Mouse (Mus musculus) inflammation-experienced regulatory T-cells, adult 6 months (primary cell): ENCODE results near the gene Mcub. TPM values are rescaled to one million over a fixed set of nuclear protein-coding genes. Genes with fewer than 3 reads are reported as not detected.
A peak's percentile ranks its signal among the peaks of the same experiment; 100 is the strongest.

ENCODE experiments used
- ATAC-seq: one replicate; pipeline ENCODE4 v1.8.0; 2017
- polyA plus RNA-seq, 3 experiments: library from polyadenylated mRNA; unstranded; fragments of 100-300 nt; shearing (Covaris generic); gene quantifications; one replicate each; pipeline ENCODE4 v1.2.1; 2017

Gene Mcub
- polyA plus RNA-seq: 10 to 100 TPM; 19.8 to 26.4 (median 20.9) TPM

DNA sequence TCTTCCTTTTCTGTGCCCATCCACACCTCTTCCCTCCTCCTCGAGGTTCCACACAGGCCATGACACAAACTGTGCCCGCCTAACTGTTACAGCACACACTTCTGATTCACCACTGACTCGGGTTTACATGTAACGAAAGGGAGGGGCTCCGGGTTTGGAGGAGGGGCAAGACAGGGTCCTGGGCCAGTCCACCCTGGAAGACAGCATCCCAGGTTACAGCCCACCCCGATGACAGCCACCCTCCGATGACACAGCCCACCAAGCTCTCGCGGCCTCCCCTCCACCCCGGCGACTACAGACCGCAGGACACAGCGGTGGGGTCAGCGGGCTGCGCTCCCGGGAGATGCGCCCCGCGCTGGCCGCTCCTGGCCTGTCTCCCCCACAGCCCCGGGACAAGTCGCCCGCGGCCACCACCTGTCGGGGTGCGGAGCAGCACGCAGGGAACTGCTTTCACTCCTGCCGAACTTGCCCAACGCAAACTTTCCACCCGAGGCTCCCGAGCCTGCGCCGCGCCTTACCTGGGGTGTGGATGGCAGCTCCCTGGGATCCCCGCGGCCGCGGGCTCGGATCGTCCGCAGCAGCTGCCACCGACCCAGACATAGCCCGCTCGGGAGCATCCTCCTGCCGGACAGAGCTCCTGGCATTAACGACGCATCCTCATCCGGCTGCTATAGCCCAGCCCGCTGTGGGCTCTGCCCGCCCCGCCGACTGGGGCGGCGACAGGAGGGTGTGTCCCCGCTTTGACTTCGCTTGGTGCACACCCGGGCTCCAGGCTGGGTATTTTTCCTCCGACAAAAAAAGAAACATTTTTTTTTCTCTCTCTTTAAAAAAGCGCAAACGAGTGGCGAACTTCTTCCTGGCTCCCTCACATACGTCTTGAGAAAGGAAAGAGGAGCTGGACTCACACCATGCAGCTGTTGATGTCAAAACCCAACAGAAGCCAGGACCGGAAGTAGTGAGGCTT, at the start of gene Mcub:
Gene Mcub, minus strand, starts transcription at position 775 of the 964 bp plus-strand sequence.
- peak; percentile 95 for ATAC-seq

DNA sequence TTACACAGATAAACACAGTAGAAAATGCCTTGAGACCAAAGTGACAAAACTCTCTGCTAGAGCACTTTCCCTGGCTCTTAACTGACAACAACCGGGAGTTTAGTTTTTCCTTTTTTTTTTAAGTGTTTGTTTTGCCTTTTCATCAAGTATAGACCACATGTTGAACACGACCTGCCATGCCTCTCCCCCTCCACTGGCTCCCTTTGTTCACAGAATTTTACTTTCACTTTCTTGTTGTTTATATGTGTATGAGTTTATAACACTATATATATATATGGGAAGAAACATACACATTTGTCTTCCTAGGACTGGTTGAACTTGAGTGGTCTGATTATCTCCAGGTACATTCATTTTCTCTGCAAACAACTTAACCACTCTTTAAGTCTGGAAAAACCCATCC, 42.9 kb upstream of the Mcub start:
- peak; percentile 65 for ATAC-seq

DNA sequence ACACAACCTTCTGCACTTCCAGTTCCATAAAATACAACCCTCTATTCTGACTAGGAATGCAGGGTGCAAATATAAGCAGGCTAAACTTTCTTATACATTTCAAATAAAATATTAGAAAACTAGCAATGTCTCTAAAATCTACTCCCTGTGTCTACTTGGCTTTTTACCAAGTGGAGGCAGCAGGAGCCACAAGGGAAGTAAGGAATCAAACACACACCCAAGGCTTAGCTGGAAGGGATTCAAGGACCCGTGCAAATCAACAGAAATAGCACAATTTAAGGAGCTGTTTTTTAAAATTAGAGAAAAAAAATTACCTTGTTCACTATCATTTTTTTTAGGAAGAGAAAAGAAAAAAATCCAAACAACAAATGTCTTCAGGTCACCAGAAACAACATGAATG, 41.2 kb upstream of the Mcub start:
- no peak for ATAC-seq

DNA sequence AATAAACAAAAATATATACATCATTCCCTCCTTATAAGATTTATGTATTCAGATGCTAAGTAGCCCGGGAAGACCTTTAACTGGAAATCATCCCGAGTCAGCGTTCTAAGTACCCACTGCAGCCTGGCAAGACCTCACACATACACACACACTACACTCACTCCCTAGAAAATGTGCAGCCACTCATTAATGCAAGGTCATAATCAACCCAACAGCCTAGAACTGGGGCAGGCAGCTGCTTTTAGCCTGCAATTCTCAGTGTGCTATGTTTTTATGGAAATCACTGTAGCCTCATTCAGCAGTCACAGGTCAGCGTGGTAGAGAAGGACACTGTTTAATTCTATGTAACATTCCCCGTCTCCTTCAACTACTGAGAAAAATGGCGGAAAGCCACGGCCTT, 36.1 kb upstream of the Mcub start:
- ATAC-seq: no peak

DNA sequence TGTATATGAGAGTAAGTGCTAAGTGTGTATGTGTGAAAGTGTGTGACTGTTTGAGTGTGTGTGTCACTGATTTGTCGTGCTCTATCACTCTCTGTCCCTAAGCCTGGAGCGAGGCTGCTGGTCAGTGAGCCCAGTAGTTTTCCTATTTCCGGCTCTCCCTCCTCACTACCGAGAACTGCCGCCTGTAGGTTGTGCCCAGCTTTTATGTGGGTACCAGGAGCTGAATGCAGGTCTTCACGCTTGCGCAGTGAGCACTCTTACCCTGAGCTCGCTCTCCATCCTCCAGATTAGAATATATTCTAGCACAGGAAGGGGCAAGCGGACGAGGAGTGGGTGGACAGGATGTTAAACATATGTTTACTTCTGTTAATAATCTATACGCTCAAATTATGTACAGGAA, 30.9 kb upstream of the Mcub start:
- no peak for ATAC-seq

DNA sequence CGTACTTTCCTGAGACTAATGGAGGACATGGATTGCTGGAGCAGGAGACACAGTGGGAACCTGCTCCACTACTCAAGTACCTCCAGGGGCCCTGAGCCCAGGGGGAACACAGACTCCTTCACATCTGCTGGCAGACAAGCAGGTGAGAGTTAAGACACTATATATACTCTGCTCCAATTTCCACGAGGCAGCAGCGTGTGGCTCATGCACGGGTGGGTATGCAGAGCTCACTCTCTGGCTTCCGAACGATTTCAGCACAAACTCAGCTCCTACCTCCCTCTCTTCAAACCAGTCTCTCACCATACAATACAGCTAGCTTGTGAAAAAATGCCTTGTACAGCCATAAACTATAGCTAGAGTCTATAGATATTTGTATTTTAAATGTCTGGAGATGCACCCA, 28.5 kb upstream of the Mcub start:
- ATAC-seq: no peak

DNA sequence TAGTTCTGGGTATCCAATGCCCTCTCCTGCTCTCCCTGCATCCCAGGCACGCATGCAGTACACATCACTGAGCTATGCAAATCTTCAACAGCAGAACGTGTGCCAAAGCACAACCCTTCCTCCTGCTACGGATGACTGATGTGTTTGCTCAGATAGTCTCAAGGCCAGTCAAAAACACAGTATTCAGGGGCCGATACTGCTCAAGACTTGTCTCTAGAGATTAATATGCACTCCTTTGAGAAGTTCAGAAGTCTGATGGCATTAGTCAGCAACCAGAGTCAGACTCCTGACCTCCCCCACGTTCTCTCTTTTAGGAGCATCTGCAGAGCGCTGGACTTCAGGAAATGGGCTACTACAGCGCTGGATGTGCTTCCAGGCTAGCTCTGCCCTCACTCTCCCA, 28.0 kb upstream of the Mcub start:
- ATAC-seq: no peak

DNA sequence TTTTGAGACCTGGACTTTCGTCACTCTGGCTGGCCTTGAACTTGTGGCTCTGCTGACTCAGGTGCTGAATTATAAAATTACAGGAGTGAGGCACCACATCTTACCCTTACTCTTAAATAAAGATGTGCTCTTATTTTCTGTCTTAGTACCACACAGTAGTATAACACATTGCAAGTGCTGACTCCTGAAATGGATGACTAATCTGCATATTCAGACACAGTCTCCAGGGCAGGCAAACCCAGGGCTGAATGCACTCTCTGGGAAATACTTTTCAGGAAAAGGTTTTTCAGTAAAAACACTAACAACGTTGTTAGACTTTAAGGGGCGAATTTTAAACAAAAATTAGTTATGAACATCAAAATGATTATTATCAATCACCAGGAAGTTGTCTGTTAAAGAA, 27.3 kb upstream of the Mcub start:
- ATAC-seq: no peak

DNA sequence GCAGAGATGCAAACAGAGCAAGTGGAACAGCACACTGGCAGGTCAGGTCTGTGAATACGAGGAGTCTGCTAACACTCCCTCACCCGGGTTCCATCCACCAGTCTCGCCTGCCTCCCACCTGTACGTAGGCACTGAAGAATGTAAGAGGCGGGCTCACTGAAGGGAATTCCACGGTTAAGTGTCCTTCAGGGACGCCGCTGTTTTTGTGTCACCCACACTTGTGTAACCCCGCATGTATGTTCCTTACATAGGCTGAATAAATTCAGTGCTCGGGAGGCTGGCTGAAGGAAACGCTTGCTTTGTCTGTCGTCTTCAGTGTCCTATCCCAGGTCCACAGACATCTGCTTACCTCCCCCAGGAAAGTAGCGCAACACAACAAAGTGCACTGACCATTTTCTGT, 17.3 kb upstream of the Mcub start:
- ATAC-seq: no peak

DNA sequence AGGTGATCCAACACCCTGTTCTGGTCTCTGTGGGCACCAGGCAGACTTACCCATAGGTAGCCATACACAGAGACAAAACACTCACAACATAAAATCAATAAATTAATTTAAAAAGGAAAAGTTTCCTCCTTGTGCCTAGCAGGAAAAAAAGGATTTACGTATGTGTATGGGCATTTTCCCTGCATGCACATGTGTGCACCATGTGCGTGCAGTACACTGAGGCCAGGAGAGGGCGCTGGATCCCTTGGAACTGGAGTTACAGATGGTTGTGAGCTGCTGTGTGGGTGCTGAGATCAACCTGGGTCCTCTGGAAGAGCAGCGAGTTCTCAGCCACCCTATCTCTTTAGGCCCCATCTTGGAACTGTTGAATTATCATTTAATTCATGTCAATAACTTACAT, 15.3 kb upstream of the Mcub start:
- ATAC-seq: no peak

DNA sequence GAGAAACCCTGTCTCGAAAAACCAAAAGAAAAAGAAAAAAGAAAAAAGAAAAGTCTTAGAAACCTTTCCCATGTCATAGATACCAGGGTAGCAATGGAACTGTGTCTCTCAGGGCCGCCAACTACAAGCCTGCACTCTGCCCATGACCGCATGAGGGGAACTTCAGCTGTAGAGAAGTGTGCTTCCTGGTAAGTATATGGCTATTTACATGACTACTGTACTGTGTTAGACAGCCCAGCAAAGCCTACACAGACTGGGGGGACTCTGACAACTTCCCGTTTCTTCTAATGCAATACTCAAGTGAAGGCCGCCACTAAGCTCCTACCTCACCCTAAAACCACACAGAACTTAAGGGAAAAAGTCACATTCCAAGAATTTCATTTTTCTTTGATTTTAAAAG, 14.8 kb upstream of the Mcub start:
- no peak for ATAC-seq

DNA sequence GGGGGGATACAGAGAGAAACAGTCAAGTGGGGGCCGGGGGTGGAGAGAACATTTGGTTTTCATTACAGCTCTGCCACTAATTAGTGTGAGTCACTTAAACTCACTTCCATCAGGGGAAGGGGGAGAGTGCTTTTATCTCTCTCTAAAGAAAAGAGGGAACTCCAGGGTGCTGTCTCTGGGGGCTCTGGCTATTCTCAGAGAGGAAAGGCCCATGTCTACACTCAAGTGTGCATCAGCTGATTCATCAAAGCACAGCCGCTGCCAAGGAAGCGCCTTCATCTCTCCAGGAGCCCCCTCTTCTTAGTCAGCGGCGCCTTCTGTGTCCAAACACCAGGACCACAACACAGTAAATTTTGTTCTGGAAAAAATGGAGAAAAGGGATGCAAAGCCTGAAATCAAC, 12.3 kb upstream of the Mcub start:
- ATAC-seq: no peak

DNA sequence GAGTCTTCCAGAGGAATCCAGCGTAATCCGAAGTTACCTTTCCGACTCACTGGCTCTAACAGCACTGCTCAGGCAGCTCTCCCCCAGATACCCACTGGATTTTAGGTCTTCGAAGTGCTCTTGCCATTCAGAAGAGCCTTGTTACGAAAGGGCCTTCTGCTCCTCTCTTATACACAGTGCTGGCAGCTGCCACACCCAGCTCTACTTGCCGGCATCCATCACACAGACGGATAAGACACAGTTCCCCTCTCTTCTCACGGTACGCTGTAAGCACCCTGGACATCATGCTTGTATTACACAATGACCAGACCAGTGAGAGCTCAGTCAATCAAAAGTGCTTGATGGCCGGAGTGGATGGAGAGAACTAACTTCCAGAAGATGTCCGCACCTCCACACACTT, 11.8 kb upstream of the Mcub start:
- ATAC-seq: no peak

DNA sequence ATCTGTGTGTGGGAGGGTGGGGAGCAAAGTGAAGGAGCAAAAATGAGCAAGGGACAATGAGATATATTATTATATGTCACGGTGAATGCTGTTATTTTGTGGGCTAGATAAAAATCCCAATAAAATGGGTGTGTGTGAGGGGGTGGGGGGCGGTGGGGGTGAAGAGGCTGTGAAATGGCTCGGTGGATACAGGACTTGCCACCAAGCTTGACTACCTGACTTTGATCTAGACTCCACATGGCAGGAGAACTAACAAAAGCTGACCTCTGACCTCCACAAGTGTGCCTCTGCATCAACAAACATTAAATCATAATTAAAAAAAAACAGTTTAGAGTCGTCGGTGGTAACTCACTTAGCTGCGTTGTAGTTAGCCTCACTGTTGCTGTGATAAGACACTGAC, 9.5 kb upstream of the Mcub start:
- no peak for ATAC-seq

DNA sequence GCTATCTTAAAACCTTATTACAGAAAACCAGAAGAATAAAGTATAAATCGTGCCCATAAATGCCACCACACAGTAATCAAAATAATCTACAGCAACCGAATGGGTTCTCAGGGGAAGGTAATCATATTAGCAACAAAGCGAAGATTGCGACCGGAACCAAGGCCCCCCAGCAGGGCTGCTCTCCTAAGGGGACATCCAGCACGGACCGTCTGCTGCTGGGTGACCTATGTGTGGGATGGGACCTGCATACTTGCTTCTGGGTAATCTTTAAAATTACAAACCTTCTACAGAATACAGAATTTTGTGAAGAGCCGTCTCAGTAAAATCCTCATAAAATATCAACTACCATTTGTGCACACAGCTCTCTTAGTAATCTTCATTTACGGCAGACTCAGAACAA, 8.7 kb upstream of the Mcub start:
- ATAC-seq: no peak

DNA sequence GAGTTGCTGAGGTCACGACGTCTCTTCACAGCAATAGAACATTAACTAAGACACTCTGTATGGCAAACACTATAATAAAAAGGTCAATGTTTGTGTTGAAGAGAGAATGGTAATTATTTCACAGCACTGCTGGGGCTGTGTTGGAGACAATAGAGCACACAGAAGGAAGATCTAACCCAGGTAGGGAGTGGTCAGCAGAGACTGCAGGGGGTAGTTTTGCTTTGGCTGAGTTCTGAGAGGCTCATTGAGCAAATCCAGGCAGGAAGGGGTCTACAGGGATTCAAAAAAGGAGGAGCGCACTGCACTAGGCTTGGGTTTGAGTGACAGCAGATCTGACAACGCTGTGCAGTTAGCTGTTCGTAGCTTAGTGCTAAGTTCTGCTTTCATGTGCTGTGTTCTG, 6.3 kb upstream of the Mcub start:
- no peak for ATAC-seq

DNA sequence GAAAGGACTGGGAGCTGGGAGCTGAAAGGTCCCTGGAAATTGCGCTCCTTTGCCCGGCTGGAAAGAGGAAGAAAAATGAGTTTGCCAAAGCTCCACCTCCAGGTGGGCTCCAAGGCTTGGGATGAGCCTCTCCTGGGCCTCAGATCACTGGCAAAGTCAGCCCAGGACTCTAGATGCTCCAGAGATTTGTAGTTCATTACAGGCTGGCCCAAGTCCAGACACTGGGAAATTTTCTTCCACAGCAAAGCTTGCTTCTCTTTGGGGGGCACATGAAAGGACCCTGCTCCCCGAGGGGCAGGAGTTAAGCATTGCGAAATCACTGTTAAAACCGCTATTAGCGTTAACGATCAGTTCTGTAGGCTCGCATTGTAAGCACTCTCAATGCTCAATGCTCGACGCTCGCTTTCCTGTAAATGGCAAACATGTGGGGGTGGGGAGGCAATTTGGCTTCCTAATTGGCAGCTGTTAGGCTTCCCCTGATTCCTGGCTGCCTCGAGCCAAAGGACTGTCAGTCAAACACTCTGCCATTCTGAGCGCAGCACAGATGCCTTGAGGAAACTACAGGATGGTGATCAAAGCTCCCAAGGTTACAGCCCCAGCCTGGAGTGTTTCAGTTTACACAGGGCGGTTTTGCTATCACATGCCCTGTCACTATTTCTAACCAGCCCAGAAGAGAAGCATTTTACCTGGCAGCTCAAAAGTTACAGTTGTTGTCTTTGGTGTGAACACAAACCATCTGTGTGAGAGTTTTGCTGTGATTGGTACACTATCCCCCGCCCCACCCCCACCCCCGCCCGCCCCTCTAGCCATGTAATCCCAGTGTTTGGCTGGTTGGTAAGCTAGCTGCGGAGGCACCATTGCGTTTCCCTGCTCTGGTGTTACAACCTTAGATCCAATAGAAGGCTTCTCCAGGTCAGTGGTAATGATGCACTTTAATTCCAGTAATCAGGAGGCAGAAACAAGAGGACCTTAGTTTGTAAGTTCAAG, 816 bp upstream of the Mcub start:
- no peak for ATAC-seq

DNA sequence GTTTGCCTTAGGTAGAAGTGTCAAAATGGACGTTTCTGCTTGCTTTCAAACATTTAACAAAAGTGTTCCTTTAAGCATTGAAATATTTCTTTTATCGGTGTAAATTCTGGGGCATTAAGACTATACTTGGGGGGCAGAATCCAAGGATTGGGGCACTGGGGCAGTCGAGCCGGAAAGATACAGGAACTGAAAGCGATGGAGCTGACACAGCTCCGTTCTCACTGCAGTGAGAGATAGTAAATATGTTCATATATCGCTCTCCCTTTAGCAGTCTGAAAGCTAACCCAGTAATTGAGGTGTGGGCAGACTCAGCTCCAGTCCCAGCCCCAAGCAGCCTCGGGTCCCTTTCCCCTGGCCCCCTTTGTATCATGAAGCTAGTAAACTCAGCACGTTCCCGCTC, 975 bp downstream of the Mcub start:
- no peak for ATAC-seq

DNA sequence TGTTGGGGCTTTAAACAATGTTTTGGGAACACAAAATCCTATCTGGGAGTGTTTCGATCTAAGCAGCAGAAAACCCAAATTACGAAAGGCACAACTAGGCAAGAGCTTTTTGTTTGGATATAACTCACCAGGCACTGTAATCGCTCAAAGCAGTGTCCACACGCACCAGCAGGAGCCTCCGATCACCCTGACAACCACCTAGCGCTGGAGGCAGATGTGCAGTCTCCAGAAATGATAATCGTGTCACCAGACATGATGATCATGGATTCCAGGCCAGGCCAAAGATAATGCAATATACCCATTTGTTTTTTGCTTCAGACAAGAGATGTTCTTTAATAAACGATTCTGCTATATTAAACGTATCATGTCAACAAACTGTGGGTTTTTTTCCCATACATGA, 2.1 kb downstream of the Mcub start:
- no peak for ATAC-seq

DNA sequence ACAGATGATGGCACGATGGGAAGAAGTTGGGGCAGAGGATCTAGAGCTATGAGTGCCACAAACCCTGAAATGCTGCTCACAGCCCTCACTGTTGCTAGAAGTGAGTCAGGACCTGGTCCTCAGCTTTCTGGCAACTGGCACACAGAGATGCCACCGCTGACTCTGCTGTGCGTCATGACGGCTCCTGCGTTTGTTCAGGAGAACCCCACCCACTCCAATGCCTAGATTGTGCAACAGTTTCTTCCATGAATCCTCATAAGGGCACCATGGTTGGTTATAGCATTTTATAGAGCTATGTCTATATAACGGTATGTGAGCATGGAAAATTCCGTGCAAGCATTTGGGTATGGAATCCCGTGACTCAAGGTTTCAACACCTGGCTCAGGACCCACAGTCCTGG, 5.3 kb downstream of the Mcub start:
- ATAC-seq: no peak

DNA sequence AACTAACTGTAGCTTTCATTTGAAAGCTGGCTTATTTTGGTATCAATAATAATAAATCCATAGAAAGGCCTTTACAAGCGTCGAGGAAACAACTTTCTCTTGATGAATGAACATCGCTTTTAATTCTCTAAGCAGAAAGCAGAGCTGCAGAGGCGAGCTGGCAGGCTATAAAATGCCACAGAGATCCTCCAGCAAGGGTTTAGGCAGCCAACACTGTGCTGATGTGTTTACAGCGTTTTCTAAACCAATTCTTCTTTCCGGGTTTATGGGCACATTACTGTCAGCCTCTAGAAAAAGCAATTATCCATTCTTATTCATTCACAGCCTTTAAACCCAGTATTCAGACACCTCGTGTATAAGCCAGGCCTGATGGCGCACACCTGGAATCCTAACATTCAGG, 7.5 kb downstream of the Mcub start:
- ATAC-seq: no peak

DNA sequence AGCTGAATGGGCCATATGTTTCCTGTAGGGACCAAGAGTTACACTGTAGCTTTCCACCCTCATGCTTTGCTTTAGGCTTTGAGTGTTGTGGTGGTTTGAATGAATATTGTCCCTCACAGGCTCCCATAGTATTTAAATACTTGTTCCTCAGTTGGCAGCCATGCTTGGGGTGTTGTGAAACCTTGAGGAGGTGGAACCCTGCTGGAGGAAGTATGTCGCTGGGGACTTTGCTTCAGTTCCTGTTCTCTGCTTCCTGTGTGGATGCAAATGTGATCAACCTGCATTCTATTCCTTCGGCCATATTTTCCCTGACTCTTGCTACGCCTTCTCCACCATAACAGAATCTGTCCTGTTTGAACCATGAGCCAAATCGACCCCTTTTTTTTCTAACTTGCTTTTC, 16.7 kb downstream of the Mcub start:
- ATAC-seq: no peak

DNA sequence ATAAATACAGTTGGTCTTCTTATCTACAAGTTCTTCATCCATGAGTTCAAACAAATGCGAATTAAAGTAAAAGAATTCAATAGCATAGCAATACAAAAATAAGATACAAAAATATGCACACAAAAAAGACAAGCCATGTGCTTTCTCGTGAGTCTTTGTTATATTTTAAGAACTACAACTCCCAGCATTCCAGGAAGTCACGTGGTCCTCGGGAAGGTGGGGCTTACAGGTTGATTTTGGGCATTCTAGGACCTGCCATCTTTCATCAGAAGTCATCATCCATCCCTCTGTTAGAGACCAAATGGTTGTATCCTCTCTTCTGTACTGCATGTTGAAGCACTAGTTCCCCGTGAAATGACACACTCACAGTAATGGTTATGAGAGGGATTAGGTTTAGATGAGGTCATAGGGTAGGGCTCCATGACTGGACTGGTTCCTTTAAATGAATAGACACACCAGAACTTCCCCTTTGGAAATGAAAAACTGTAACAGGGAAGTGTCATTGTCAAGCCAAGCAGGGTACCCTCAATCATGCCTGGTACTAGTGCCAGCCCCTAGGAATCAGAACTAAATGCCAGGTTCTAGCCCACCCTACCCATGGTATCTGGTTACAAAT, 20.7 kb downstream of the Mcub start:
- no peak for ATAC-seq
